Mouse (Mus musculus) bone marrow, adult 2 months (tissue): ENCODE measurements around the gene Cpne1.

Source experiments
- CTCF ChIP-seq: fragments of 200-500 bp; IDR thresholded peaks from 2 replicates; pipeline ENCODE4 v1.5.1; 2011; ENCODE audit warnings: low read length, control low read depth; ENCODE audit not compliant: control insufficient read depth, insufficient read depth
- POLR2A ChIP-seq: fragments of 200-500 bp; IDR thresholded peaks from 2 replicates; pipeline ENCODE4 v1.6.1; 2011; ENCODE audit warnings: low read depth, mild to moderate bottlenecking, control low read depth, low read length, borderline replicate concordance; ENCODE audit not compliant: control insufficient read depth

GRCm38 (mm10) chr2:156145486-156146130 is 33.8 kb upstream of the Cpne1 start:
- no peak for TF ChIP-seq CTCF
- no peak for TF ChIP-seq POLR2A
